Mouse (Mus musculus) induced T-regulatory cell, adult 2 months (primary cell): Measurements from ENCODE around the gene Eci2.
A peak's percentile ranks its signal among the peaks of the same experiment; 100 is the strongest.
"Not testable (repeated sequence)": the region's sequence is repeated elsewhere in the genome, so short reads cannot be mapped to it uniquely, and the experiment has no call there.

Experiments
- DNase-seq: peaks from one replicate; pipeline ENCODE4 v3.0.0-alpha.2; 2012; ENCODE audit warnings: low read depth

The Eci2 gene

DNA sequence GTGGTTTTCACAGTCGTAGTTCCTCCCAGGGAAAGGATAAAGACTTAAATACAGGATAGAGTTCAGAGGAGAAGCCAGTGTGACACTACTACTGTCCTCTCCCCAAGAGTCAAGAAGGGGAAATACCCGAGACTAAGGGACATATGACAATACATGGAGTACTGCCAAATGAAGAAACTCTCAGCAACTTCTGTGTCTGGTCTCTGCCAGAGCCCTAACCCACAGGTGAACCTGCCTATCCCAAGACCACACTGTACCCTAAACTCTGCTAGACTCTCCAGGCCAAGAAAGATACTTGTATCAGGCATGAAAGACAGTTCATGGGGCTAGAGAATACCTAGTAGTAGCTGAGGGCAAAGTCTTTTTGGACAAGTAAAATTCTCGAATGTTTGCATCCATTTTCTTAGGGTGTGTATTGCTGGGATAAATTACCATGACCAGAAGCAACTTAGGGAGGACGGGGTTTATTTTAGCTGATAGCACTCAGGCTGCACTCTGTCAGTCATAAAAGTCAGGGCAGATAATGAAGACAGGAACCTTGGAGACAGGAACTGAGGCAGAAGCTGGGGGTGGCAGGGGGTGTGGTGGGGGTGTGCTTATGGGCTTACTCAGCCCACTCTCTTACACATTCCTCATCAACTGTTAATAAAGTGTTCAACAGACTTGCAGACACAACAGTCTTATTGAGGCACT lies 35.2 kb downstream of the Eci2 start:
- DNase-seq: no peak

DNA sequence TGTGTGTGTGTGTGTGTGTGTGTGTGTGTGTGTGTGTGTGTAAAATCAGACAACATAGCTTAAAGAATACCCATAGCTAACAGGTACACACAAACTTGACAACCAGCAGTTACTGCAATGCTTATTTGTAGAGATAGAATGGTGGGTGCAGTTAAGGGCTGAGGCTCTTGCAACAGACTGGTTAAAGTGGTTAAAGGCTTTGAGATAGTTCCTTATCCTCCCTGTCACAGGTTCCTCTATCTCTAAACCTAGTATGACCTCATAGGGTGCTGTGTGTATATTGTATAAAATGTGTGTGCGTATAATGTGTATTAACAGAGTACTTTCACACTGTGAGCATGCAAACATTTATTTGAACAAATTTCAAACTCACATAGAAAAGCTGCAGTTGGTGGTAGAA lies 43.4 kb downstream of the Eci2 start:
- not testable (repeated sequence) for DNase-seq

GRCm38 (mm10) chr13:34978635-34979034 lies 48.3 kb downstream of the Eci2 start:
- DNase-seq: not testable (repeated sequence)

- DNase-seq: no peak
These were observed 49.5 kb downstream of the Eci2 start for GRCm38 (mm10) chr13:34977410-34977809.

GRCm38 (mm10) chr13:34976116-34976515 lies 50.8 kb downstream of the Eci2 start:
- no peak for DNase-seq

DNA sequence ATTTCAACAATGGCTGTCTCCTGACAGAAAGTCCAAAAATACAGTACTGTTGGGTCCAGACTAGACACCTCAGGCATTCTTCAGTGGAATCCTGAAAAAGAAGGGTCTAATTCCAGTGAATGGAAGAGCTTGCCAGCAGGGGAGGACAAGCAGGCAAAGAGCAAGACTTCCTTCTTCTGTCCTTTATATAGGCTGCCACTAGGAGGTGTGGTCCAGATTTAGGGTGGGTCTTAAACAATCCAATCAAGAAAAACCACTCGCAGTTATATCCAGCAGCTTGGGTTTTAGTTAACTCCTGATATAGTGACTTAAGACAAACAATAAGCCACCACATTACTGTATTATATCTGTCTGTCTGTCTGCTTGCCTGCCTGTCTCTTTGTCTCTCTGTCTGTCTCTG lies 53.1 kb downstream of the Eci2 start:
- DNase-seq: peak; percentile 40

GRCm38 (mm10) chr13:34973149-34973548 lies 53.7 kb downstream of the Eci2 start:
- peak; percentile 73 for DNase-seq

- not testable (repeated sequence) for DNase-seq
These were observed 54.4 kb downstream of the Eci2 start for GRCm38 (mm10) chr13:34972456-34972855.

DNA sequence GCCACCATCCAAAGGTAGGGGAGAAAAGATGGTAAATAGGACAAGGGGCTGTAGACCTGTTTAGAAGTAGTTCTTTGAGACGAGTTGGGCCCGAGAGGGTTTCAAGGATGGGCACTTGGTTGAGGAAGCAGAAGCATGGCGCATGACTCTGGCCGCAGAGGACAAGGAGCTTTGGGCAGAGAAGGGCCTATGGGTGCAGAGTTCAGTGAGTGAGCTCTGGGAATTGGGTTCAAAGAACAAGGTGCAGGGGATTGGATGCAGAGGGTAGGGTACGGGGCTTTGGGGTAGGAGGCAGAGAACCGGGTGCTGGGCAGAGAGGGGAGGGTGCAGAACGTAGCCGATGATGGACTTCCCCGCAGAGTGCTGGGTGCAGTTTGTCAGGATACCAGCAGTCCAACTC lies 61.2 kb downstream of the Eci2 start:
- not testable (repeated sequence) for DNase-seq

DNA sequence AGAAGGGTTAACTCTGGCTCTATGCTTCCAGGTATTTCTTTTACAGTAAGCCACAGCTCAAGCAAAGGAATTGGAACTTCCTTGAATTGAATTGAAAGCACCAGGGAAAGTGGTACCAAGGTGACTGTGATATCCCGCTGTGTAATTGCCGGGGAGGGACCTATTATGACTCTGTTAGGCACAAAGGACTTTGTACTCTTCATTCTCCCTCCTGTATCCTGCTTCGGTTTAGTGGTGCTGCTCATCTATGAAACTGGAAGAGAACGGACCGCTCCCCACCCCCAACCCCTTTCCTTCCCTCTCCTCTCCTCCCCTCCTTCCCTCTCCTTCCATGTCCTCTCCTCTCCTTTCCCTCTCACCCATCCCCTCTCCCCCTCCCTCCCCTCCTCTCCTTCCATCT lies 62.0 kb downstream of the Eci2 start:
- DNase-seq: no peak

GRCm38 (mm10) chr13:34964419-34964818 lies 62.5 kb downstream of the Eci2 start:
- DNase-seq: no peak

GRCm38 (mm10) chr13:34963511-34964397 lies 63.1 kb downstream of the Eci2 start, which contains the start of gene Eci3:
Gene Eci3 (minus strand): TSS chr13:34963810.
- DNase-seq: no peak

- no peak for DNase-seq
These were observed 65.7 kb downstream of the Eci2 start for GRCm38 (mm10) chr13:34960996-34961770.

- DNase-seq: not testable (repeated sequence)
These were observed 68.7 kb downstream of the Eci2 start for GRCm38 (mm10) chr13:34958158-34958557.

- DNase-seq: peak; percentile 25
These were observed 70.0 kb downstream of the Eci2 start for GRCm38 (mm10) chr13:34956901-34957300.

DNA sequence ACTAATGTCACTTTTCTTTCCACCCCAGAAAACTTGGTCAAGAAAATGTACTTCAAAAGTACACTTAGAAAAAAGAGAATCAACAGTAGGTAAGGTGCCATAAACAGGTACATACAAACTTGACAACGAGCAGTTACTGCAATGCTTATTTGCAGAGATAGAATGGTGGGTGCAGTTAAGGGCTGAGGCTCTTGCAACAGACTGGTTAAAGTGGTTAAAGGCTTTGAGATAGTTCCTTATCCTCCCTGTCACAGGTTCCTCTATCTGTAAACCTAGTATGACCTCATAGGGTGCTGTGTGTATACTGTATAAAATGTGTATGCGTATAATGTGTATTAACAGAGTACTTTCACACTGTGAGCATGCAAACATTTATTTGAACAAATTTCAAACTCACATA lies 75.5 kb downstream of the Eci2 start:
- not testable (repeated sequence) for DNase-seq

DNA sequence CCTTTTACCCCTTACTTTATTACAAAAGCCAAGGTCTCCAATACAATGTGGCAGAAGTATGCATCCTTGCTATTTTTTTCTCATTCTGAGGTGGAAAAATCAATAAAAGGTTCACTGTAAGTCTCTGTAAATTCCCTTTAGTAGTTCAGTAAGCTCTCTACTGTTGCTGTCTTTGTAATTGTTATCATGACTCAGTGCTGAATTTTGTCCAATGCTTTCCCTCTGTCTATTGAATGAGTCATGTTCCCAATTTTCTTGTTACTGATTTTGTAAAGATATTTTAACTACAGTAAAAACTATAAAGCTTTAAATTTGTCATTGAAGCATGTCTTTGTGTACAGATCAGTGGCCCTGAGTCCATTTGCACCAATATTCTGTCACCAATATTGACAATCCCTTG lies 84.5 kb downstream of the Eci2 start:
- no peak for DNase-seq

DNA sequence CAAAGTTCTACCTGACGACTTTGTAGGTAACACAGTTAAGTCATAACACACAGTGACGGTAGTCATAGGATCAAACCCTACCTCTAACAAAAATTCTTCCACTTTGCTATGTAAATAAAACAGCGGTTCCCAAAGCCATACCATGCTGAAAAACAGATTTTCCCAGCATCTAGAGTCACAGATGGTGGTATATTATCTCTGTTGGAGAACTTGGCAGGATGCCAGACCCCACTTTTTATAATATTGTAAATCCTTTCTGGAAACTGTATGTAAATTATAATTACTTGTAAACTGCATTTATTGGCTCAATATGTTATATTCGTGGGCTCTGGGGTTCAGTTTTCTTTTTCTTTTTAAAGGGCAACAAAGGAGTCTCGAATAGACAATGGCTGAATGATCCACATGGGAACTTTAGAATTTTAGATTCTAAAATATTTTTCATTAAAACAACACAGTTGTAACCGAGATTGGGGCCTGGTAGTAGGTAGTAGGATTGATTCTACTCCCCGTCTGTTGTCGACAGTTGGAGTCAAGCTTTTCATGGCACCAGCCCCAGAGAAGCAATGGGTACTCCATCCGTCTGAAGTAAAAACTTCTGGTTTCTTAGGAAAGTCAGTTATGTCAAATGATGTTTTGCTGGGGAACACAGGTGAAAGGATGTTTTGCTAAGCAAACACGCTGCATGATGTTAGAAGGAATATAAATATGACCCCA lies 91.8 kb downstream of the Eci2 start:
- DNase-seq: no peak
